Mouse (Mus musculus): ENCODE measurements at regions not wholly inside any gene's neighbourhood (a gene's known extent, or its start where the extent isn't known, plus 50 kb on each side); places are given as distances from the start of the nearest gene placed in this dataset.

DNA sequence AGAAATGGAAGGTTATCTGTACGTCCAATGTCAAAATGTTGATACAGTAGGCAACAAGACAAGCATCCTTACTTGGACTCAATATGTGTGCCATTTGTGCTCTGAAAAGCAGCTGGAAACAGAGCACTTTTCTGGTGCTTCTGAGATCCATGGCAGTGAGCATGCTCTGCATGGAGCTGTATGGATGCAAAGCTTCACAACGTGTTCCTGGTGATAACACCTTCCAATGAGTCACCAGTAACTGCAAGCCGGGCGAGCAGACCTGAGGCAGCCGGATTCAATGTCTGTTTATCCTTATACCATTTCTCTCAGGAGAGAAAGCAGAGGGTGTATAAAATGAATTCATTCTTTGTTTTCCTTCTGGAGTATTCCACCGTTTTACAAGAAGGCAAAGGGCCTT is 334.3 kb downstream of the Cd83 start:
- ATAC-seq (ENCODE audit: insufficient number of reproducible peaks, low FRiP score, low TSS enrichment), result no peak

DNA sequence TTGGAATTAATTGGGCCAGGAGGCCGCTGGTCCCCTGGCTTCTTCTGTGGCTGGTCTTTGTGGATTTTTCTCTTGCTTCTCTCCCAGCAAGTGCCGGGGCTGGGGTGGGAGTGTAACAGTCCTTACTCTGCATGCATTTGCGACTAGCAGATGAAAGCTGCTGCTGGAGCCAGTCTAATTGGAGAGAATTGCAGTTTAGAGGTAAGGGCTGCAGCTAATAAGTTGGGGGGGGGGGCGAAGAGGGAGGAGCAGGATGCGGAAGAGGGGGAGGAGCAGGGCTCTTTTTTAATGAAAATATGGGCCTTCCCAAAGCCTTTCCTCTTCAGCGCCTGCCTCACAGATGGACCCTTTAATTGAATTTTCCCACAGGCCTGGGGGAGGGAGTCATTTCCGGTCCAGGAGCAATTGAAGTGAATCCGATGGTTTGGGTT is 336.7 kb downstream of the Cd83 start:
- no peak for ATAC-seq (ENCODE audit: insufficient number of reproducible peaks, low FRiP score, low TSS enrichment)

DNA sequence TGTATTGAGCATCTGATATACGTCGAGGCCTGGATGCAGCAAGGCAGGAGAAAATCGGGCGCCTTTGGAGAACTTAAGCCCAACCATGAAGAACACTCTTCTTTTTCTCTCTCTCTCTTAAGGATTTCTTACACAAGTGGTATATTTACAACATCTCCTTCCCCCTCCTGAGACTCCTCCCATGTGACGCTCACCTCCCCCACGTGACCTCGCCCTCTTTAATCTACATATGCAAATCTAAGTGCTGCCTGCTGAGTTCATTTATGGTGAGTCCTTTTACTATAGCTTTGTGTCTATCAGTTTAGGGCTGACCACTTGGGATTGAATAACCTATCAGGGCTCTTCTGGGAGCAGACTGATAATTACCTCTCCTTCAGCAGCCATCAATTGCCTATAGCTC is 337.4 kb downstream of the Cd83 start:
- no peak for ATAC-seq (ENCODE audit: insufficient number of reproducible peaks, low FRiP score, low TSS enrichment)

DNA sequence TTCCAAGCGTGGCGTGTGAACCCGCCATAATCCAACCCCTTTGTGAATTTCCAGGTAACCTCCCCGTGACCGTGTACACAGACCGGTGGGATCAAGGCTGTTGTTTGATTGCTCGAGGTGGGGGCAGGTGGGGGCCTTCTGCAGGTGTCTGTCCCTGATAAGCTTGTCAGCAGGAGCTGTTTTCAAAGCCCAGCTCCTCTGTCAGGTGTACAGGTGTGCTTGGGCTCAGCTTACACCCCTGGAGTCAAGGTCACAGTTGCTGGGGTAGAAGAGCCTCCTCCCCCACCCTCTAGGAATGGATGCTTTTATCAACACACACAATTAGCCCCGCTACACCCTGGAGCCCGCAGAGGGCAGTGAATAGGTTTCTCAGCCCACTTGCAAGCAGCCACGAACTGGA is 341.6 kb downstream of the Cd83 start:
- ATAC-seq (ENCODE audit: insufficient number of reproducible peaks, low FRiP score, low TSS enrichment), result no peak

DNA sequence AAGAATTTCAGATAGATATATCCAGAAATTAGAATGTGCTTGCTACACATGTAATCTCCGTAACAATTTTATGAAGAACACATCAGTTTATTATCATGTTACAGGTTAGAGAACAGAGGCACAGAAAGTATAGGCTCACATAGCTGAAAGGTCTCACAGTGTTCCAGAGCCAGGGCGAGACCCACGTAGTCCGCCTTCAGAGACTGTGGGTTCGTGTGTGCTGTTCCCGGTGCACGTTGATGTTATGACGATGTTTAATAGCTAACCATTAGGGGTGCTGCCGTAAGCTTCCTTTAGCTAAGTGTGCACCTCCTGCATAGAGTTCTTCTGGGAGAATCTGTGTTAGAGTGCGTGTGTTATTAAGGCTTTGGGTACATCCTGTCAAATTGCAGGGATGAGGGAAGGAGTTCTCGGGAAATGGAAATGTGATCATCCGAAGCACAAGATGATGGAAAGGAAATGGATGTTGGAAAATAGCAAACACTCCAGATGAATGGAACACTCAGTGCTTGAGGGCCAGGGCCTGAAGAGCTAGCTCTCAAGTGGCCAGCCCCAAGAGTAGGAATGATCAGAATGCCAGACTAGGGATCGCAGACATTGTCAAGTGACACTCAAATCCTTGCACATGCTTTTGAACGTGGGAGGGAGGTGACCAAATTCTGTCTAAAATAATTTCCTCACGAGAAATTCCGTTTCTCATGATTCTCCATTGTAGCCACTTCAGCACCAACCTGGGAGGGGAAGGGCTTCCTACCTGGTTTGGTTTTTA is 344.1 kb downstream of the Cd83 start:
- ATAC-seq (ENCODE audit: insufficient number of reproducible peaks, low FRiP score, low TSS enrichment), result no peak

DNA sequence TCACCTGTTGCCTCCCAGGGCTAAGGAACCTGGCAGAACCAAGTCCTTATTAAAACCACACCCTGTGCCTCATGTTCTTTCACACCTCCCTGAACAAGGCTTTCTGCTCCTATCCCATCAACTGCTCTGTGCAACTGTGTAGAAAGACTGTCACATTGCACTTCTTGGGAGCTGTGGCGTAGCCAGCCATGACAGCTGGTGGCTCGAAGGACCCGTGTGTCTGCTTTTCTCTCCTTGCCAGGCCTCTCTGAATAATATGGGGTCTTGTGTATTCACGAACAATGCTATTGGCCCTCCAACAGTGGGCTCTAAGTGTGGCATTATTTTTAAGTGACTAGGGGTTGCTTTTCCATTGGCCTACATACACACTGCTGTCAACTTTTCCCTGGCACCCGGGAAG is 347.3 kb downstream of the Cd83 start:
- ATAC-seq (ENCODE audit: insufficient number of reproducible peaks, low FRiP score, low TSS enrichment), result no peak

DNA sequence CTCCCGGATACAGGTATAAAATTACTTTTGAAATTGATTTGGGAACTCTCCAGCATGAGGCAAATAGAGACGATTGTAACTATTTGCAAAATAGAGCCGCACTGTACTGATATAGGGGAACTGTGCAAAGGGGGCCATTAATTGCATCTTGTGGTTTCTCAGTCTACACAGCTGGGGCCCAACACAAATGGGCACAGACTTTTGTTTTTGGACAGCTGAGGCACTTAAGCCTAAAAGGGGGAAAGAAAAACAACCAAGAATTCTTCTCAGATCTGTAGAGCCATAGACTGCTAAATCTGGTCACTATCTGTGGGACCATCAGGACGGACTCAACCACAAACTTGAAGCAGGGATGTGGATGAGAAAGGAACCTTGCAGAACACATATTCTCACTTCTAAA is 347.9 kb downstream of the Cd83 start:
- no peak for ATAC-seq (ENCODE audit: insufficient number of reproducible peaks, low FRiP score, low TSS enrichment)

DNA sequence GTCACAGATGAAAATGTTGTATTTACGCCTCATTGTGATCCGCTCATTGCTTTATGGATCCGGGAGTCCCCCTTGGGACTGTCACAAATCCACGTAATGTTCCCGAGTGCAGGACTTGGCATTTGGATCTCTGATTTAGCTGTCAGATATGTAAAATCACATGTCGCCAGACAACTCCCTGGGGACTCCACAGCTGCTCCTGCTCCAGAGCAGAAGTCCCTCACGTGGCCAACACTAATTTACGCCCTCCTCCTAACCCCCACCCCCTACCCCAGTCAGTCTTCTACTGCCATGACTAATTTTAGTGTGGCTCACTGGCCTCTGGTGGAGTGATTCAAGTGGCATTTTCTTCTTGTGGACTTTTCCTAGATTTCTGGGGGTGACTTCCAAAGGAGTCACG is 348.9 kb downstream of the Cd83 start:
- no peak for ATAC-seq (ENCODE audit: insufficient number of reproducible peaks, low FRiP score, low TSS enrichment)

DNA sequence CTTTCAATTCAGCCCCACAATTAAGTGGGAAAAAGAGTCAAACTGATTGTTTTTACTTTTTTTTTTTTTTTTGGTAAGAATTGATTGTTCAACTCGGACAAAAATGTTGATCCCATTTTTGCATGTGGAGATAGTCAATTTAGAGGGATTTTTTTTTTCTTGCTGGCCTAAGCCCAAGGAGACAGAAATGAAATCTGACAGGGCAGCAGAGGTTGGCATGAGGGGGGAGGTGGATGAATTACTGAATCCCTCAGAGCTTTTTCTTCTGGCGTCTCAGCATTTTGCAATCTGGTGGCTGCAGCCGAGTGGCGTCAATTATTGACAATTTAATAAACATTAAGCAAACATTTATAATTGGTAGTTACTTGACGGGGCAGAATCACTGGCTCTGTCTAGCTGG is 356.6 kb downstream of the Cd83 start:
- ATAC-seq (ENCODE audit: insufficient number of reproducible peaks, low FRiP score, low TSS enrichment), result no peak

DNA sequence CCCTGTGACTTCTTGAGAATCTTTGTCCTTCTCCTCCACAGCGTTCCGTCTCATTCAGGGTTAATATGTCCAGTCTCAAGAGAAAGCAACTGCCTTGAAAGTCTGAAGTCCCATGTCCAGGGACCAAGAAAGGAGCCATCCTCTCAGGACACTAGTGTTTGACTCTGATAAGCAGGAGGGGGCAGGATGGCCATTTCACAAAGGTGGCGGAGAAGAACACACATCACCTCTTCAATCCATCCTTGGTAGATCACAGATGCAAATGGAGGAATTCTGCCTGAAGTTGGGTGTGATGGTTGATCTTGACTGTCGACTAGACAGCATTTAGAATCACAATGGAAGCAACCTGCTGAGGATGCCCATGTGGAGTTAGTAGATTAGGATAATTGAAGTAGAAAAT is 360.9 kb downstream of the Cd83 start:
- no peak for ATAC-seq (ENCODE audit: insufficient number of reproducible peaks, low FRiP score, low TSS enrichment)

DNA sequence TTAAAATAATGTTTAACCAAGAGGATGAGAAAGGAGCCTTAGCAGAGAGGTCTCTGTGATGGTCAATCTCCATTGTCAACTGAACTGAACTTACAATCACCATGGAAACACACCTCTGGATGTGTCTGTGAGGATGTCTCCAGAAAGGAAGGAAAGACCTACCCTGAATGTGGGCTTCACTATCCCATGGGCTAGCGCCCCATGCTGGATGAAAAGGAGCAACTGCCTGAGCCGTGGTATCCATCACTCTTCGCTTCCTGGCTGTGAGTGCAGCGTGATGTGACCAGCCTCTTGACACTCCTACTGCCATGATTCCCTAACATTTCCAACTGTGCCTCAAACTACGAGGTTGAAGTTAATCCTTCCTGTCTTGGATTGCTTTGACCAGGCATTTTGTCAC is 363.3 kb downstream of the Cd83 start:
- ATAC-seq (ENCODE audit: insufficient number of reproducible peaks, low FRiP score, low TSS enrichment), result no peak

DNA sequence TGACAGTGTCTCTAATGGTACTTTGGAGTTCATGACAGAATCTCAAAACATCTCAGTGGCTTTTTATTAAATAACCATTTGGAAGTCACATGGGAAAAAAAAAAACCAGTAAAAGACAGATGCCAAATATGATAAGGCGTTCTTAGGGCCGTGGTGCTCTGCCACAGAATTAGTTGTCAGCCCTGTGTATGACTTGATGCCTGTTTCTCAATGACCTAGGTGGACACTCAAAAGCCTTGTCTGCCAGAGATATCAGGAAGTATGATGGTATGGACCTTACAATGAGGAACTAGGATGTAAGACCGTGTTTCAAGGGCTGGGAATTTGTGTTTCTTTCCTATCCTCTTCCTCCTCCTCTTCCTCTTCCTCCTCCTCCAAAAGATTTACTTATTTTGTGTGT is 364.9 kb downstream of the Cd83 start:
- no peak for ATAC-seq (ENCODE audit: insufficient number of reproducible peaks, low FRiP score, low TSS enrichment)

DNA sequence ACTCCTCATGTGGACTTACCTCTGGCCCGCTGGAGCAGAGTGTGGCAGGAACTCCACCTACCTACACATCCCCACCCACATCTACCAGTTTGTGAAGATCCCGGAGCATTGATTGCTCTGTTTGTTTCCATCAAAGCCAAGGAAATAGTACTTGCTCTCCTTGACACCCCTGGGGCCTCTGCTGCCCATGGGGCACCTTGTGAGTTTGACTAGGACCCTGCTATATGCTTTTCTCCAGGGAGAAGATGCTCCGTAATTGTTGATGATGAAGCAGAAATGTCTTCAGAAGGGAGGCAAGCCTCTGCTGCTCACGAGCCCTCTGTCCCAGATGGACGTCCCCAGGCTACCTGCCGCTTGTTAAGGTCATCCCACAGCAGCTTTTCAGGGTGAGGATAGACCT is 367.0 kb downstream of the Cd83 start:
- ATAC-seq (ENCODE audit: insufficient number of reproducible peaks, low FRiP score, low TSS enrichment), result no peak

DNA sequence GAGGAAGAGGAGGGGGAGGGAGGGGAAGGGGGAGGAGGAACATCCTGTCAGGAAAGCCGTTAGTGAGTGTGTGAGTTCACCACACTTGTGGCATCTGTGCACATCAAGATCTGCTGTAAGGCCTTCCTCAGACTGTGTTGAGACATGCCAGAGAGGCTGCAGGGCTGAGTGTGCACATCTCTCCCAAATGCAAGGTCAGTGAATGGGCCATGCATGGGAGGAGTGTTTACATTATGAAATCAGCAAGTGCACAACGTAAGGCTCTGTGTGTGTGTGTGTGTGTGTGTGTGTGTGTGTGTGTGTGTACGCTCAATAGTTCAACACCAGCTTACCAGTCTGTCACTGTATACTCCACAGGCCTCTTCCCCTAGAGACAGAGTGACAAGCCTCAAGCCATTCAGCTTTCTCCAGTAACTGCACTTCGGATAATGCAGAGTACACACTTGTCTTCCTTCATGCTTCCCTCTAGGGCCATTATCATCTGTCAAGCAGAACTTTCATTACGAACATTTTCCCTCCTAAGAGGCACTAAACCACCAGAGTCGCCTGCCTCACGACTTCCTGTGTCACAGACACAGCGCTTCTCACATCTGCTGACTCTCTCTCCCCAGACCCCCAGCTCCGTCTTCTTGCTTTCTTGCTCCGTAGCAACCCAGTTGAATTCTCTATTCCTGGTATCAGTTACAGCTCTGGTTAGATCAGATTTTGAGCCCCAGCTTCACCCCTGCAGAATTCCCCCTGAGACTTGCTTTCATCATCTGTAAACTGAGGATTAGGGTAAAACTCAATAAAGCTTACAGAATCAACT is 368.4 kb downstream of the Cd83 start:
- no peak for ATAC-seq (ENCODE audit: insufficient number of reproducible peaks, low FRiP score, low TSS enrichment)

DNA sequence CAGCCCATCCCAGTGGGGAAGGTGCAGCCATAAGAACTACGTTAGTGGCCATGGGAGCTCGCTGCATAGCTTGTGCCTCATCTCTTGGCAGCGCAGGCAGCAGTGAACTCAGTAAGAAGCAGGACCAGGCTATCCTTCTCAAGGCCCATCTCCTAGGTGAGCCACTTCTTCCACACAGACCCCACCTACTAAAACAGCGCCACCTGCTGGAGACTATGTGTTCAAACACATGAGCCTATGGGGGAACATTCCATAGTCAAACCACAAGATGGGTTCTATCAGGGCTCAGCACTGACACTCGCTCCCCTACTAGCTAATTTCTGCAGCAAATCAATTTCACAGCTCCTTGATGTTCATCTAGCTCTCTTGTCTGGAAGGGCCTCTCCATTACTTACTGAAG is 369.2 kb downstream of the Cd83 start:
- no peak for ATAC-seq (ENCODE audit: insufficient number of reproducible peaks, low FRiP score, low TSS enrichment)

DNA sequence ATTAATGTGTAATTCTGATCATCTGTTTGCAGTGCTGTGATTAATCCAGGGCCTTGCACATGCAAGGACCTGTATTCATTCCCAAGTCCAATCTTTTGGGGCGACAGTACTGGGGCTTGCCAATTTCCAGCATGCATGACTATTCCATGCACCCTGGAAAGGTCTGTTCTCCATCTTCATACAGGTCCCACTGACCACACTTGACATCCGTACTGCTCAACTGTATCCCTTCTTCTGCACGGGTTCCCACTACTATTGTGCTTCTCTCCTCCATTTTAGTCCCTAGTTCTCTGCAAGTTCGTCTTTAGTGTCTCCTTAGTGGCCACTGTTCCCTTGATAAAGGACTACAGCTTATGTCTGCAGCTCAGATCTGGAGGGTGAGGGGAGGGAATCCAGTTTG is 371.4 kb downstream of the Cd83 start:
- ATAC-seq (ENCODE audit: insufficient number of reproducible peaks, low FRiP score, low TSS enrichment), result no peak

DNA sequence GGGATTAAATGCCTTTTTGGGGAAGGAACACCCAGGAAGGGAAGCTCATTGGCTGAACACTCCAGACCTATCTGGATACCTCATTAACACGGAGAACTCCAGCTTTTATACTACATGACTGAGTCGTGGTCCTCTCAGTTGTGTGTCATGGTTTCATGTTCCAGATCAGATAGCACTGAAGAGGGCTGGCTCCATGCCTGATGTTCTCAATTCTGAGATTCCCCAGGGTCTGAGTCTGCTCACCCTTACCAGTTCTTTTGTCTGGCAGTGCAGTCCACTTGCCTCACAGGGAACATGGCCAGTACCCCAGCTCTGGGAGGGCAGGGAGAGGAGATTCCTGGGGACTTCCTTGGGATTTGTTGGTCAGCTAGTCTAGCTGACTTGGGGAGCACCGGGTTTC is 372.0 kb downstream of the Cd83 start:
- ATAC-seq (ENCODE audit: insufficient number of reproducible peaks, low FRiP score, low TSS enrichment), result no peak

DNA sequence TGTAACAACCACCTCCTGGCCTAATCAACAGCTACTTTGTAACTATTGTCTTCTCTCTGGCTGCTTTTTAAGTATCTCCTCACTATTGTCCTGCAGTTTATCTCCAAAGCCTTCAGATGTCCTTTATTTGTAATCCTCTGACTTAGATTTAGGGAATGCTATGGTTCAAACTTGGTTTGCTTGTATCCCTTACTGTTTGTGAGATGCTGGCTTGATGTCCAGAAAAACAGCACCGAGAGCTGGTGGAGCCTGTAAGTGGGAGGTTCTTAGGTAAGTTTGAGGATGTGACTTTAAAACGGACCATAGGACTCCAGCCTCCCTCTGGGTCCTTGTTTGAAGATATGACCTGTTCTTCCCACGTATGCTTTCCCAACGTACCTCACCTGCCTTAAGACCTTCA is 372.7 kb downstream of the Cd83 start:
- ATAC-seq (ENCODE audit: insufficient number of reproducible peaks, low FRiP score, low TSS enrichment), result no peak

DNA sequence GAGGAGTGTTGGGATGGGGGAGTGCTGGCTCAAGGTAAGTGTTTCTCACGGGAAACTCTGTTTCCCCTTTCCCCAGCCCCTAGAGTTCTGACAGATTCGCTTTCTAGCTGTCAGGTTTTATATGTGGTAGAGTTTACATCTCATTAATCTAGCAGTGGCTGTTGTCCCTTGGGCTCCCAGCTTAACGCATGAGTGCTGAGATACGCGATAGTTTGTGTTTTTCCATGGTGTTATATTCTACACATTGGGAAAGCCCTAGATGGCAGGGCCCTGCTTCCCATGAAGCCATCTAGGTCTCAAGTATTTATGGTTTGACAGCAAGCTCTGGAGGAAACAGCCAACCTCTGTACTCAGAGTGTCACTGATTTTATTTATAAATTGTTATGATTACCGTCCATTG is 373.8 kb downstream of the Cd83 start:
- ATAC-seq (ENCODE audit: insufficient number of reproducible peaks, low FRiP score, low TSS enrichment), result no peak

DNA sequence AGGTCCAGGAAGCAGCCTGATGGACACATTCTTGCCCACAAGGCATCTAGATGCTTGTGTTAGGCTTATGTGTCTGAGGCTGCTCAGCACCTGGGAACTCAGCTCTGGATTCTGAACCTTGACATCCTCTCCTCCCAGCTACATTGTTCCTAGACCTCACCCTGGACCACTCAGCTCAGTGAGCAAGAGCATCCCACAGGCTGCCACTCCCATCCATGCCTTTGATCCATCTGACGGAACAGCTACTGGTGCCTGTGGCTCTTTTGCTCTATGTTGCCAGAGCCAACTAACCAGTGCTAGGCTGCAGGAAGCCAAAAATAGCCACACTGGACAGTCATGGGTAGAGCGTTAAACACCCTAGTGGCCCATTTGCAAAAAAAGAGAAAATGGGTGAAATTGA is 374.8 kb downstream of the Cd83 start:
- ATAC-seq (ENCODE audit: insufficient number of reproducible peaks, low FRiP score, low TSS enrichment), result no peak

DNA sequence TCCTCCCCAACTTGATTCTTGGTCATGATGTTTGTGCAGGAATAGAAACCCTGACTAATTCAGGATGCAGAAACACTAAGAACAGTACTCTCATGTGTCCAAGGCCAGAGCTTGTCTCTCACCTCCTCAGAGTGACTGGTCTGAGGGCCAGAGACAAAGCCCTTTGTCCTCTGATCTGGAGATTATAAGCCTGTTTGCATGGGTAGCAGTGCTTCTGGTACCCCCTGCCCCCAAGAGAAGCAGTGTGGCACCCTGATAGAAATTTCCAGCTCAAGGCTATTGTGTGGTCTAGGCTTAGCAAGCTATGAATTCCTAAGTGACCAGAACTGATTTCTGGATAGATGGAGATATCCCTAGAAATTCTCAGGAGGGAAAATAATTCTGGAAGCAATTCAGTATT is 380.2 kb downstream of the Cd83 start:
- no peak for ATAC-seq (ENCODE audit: insufficient number of reproducible peaks, low FRiP score, low TSS enrichment)

DNA sequence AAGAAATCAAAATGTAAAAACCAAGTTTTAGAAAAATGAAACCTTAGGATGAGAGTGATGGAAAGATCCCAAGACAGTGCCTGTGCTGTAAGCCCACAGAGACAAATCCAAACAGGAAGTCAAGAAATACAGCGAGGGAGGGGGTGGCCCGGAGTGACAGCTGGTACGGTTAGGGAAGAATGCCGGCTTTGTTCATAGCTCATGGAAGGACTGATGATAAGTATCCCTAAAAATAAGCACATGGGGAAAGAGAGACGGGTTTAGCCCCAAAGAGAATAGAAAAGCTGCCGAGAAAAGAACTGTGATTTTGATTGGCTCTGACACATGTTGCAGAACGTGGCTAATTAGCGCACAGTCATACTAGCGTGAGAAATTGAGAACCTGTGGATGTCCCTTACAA is 382.6 kb downstream of the Cd83 start:
- ATAC-seq (ENCODE audit: insufficient number of reproducible peaks, low FRiP score, low TSS enrichment), result no peak
